Mouse (Mus musculus): Measurements from ENCODE around the gene Ranbp1. TPM values are rescaled to one million over a fixed set of nuclear protein-coding genes. Genes with fewer than 3 reads are reported as not detected.
"Not testable (repeated sequence)": the region's sequence is repeated elsewhere in the genome, so short reads cannot be mapped to it uniquely, and the experiment has no call there.

Gene Ranbp1
- total RNA-seq (2021), result 10 to 100 TPM; 52.4 to 72.0 TPM
- long read RNA-seq, experiment 1, transcript Ranbp1-202 (6 exons, 1,085 nt), result major isoform, 72 of 73 reads
- long read RNA-seq, experiment 1, partial matches to known transcripts, result 1 of 73 reads
- long read RNA-seq, experiment 1, other reads (novel, unspliced or antisense), result 0 of 73 reads
- long read RNA-seq, experiment 2, transcript Ranbp1-202 (6 exons, 1,085 nt), result major isoform, 86 of 87 reads
- long read RNA-seq, experiment 2, partial matches to known transcripts, result 1 of 87 reads
- long read RNA-seq, experiment 2, other reads (novel, unspliced or antisense), result 0 of 87 reads

DNA sequence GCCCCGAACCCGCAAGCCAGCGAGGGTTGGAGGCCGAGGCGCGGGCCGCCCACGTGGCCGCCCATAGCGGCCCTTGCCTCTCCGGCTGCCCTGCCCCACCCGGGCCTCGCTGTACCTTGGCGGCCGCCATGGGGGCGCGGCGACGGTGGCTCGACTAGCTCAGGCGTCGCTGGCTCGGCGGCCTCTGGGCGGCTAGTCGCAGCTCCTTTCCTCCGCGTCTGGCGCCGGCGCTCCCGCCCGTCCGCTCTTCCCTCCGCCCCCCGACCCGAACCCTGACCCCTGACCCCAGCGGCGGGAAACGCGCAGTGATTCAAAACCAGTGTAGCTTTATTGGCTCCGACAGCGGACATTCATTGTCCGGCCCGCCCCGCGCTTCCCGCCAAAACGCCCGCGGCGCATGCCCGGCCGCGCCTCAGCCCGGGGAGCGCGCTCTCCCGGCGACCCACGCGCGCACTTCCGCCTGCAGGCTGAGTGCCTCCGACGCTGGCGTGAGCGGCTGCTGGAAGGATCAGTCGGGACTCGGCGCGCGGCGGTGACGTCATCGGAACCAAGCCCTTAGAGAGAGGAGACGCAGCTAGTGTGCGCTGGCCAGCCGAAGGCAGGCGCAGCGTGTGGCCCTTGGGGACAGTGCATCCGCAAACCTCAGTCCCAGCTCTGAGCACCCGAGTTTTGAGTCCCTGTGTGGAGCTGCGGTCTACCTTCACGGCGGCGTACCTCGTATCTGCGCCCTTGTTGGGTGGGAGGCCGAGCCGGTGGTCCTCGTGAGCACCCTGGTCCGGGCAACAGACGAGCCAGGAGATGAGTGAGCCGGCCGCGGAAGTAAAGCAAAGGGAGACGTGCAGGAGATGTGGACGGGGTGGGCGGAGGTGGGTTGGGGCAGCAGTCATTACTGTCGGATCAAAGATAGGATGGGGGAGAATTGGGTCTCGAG, at the start of gene Ranbp1, which contains the start of gene Trmt2a:
Gene Ranbp1, minus strand, starts transcription at position 300 of the 931 bp plus-strand sequence.
Gene Trmt2a, plus strand, starts transcription at position 247 of the 931 bp plus-strand sequence.
- DNase-seq, result peak; percentile 99

GRCm38 (mm10) chr16:18289614-18290013, 41.1 kb upstream of the Ranbp1 start:
- not testable (repeated sequence) for DNase-seq

- peak; percentile 97 for DNase-seq
Measured at GRCm38 (mm10) chr16:18289067-18289588, 40.6 kb upstream of the Ranbp1 start, which contains the start of gene Dgcr8. Dgcr8 (minus strand) TSS chr16:18289246.

GRCm38 (mm10) chr16:18288581-18289061, 40.1 kb upstream of the Ranbp1 start:
- DNase-seq, result peak; percentile 77

GRCm38 (mm10) chr16:18288166-18288565, 39.6 kb upstream of the Ranbp1 start:
- DNase-seq, result no peak

DNA sequence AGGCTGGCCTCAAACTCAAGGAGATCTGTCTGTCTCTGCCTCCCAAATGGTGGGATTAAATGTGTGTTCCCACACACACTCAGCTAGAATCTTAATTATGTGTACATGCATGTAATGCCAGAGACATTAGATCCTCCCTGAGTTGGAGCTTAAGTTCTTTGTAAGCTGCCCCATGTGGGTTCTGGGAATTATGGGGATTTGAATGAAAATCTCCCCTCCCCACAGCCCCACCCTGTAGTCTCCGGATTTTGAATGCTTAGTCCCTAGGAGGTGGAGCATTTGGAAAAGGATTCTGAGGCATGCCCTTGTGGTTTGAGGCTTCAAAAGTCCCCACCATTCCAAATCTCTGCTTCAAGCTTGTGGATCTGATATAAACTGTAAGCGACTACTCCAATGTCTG, 26.6 kb upstream of the Ranbp1 start:
- no peak for DNase-seq

GRCm38 (mm10) chr16:18268182-18268581, 19.6 kb upstream of the Ranbp1 start:
- no peak for DNase-seq

- no peak for DNase-seq
Measured at GRCm38 (mm10) chr16:18265024-18265423, 16.5 kb upstream of the Ranbp1 start.

DNA sequence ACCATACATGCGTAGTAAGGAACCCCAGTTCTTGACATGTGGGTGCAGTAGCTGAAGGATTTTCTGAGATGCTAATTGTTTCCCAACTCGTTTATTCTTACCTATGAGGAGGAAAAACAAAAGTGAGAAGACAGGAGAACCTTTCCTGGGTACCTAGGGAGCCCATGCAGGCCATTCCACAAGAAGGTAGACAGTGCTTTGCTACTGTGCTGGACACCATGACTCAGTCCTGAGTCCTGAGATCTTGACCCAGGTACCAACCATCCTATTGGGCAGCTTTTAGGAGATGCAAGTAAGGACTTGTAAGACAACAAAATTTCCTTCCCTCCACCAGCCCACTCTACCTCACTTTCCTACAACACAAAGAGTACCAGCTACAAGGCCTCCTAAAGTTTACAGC, 9.7 kb upstream of the Ranbp1 start, which contains the start of gene Gm49776:
Gene Gm49776, minus strand, starts transcription at position 101 of the 400 bp plus-strand sequence.
- no peak for DNase-seq

GRCm38 (mm10) chr16:18253866-18254265, 5.3 kb upstream of the Ranbp1 start:
- no peak for DNase-seq

DNA sequence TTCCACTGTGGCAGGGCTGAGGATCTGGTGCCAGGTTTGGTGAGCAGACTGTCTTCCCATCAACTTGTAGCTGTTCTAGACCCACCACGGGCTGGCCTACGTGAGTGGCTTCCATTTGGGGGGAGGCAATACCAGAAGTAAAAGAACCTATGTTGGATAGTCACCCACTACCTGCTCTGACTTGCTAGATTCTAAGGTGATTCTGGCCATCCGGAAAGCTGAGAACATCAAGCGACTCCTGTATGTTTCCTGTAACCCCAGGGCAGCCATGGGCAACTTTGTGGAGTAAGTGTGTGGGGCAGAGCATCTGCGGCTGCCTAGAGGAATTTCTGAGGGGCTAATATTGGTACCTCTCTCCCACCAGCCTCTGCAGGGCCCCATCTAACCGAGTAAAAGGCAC, 4.2 kb upstream of the Ranbp1 start:
- DNase-seq, result no peak

- no peak for DNase-seq
Measured at GRCm38 (mm10) chr16:18250828-18251790, 2.6 kb upstream of the Ranbp1 start.

GRCm38 (mm10) chr16:18250231-18250630, 1.7 kb upstream of the Ranbp1 start:
- DNase-seq, result no peak

- peak; percentile 42 for DNase-seq
Measured at GRCm38 (mm10) chr16:18249364-18249967, 934 bp upstream of the Ranbp1 start.

DNA sequence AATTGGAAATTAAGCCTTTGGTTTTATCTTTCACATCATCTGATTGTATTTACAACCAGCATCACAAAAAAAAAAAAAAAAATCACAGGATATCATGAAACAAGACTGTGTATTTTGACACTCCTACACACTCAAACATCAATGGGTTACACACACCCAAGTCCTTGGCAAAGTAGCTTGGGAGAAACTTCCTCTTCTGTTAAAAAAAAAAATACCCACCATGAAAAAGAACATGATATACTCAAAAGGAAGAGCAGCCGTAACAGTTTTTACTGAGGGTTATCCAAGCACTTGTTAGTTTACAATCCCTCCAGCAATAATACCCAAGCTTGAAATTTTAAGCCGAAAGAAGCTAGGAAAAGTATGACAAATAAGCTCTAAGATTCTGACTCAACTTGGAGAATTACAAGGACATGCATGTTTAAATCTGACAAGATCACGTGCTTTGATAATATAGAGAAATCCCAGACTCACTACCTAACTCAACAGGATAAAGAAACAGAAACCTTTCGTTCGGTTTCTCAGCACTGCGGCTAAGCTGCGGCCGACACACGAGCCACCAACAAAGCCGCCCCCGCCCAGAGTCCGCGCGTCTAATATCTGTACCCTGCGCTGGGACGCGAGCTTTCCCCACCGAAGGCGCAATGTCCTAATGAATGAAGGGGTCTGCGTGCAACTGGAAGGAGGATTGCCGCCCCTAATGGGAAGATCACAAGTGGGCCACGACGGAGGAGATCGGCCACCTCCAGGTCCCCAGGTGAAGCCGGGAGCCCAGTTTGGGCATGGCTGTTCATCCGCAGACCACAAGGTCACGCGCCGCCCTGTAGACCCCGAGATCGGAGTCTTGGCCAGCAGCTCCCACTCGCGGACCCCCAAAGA, 772 bp downstream of the Ranbp1 start:
- DNase-seq, result no peak

GRCm38 (mm10) chr16:18241581-18241980, 7.0 kb downstream of the Ranbp1 start:
- DNase-seq, result no peak

DNA sequence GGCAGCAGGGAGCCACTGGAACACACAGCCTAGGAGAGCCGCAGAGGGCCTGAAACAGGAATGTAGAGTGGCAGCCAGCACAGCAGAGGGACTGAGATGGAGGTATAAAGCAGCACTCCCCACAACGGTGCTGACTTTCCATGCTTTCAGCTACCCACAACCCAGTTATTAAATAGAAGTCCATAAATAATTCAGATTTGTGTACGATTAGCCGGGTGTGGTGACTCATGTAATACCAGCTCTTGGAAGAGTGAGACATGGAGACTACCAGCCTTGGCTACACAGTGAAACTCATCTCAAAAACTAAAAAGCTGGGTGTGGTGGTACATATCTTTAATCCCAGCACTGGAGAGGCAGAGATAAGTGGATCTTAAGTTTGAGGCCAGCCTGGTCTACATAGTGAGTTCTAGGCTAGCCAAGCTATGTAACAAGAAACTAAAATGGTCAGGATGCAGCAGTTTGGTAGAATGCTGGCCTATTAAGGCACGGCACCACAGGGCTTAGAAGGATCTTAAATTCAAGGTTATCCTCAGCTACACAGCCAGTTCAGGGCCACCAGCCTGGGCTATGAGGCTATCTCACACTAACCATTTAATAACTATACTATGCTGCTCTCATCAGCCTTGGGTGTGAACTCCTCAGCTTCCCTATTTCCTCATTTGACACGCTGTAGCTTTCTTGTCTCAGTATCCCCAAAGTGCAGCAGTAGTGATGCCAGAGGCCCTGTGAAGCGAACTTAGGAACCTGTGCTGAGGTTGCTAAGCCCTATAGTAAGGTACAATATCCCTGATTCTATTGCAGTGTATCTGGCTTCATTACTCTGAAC, 11.6 kb downstream of the Ranbp1 start:
- no peak for DNase-seq

- DNase-seq, result peak; percentile 59
Measured at GRCm38 (mm10) chr16:18235389-18236065, 13.0 kb downstream of the Ranbp1 start.
